Mouse (Mus musculus) layer of hippocampus, adult 11-12 months (tissue): Measurements from ENCODE around the gene E2f4.
"Not testable (repeated sequence)": the region's sequence is repeated elsewhere in the genome, so short reads cannot be mapped to it uniquely, and the experiment has no call there.

Experiments used
- DNase-seq: peaks from one replicate; pipeline ENCODE4 v3.0.0; 2022; ENCODE audit warnings: low spot score

E2f4 gene

DNA sequence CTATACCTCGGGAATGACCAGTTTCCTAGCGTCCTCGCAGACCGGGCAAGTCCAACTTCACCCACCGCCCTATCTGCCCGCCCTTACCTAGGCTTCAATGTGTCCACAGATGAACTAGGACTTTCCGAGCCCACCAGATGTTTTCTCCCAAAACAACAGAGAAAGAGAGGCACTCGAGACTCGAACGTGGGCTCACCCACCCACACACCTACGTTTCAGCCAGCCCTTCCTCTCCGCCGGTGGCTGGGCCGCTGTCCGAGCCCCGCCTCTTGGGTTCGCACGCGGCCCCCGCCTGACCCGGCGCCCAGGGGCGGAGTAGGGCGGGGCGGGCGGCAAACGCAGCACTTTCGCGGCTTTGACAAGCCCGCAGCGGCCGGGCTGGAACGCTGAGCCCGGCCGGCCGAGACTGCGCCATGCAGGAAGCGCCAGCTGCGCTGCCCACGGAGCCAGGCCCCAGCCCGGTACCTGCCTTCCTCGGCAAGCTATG, 28.0 kb upstream of the E2f4 start, which contains the start of gene Hsf4:
Gene Hsf4 (plus strand): TSS at position 341 of the 487 bp plus-strand sequence.
- peak; percentile 48 for DNase-seq

DNA sequence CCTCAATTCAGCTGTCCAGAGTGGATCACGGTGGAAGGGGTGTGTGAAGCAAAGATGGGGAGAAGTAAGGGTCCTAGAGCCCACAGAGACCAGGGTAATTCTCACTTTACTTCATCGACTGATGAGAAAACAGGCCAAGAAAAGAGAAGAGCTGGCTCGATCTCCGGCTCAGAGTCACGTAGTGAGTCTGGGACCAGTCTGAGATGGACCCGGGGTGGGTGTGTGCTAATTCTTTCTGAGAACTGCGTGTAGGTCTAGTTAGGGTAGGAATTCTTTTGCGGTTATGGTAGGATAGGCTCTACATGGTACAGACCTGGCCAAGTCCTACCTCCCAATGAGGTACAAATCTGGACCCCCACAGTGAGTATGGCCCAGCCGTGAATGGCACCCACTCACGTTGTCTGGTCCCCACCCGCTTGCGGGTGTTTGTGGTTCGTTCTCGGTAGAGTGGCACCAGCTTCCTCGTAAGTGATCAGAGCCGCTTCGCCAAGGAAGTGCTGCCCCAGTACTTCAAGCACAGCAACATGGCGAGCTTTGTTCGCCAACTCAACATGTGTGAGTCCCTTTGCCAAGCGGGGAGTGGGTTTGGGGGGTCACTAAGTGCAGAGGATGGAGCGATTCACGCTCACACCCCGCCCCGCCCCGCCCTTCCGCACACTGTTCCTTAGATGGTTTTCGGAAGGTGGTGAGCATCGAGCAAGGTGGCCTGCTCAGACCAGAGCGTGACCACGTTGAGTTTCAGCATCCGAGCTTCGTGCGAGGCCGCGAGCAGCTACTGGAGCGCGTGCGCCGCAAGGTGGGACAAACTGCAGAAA, 27.2 kb upstream of the E2f4 start:
- DNase-seq: no peak

DNA sequence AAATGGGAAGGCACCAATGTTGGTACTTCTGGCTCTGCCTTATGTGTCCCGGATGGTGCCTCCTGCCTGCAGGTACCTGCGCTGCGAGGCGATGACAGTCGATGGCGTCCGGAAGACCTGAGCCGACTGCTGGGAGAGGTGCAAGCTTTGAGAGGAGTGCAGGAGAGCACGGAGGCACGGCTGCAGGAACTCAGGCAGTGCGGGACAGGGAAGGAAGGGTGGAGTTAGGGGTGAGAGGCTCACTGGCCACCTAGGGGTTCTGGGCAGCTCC, 26.6 kb upstream of the E2f4 start:
- DNase-seq: no peak

DNA sequence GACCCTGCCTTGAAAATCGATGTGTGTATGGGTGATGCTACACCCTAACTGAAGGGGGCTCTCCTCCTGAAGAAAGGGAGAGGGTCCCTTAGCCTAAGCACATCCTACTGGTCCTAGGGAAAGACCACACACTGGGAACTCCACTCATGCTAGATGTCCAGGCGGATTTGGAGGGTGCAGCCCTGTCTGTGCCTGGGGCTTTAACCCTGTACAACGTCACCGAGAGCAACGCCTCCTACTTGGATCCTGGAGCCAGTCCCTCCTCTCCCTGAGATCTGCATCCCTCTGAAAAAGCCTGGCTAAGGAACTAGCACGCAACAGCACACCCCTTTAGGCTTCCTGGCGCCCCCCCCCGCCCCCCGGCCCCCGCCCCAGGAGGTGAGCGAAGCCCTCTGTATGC, 22.1 kb upstream of the E2f4 start:
- DNase-seq: no peak

DNA sequence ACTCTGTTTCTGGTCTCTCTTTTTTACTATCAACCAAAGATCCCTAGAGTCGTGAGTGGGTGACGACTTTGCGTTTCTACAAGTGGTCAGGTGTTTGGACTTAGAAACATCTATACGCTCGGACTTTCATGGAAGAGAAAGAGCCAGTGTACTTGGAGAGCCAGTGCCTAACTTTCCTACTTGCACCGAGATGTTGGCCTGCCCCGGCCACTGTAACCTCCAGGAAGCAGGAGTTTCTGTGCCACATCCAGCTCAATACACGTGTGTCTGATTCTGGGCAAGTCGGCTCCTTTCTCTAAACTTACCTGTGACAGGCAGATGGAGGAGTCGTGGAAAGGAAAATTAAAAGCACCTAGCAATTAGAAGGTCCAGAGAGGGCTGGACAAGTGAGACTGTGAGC, 21.6 kb upstream of the E2f4 start, which contains the start of gene Nol3:
Gene Nol3 (plus strand): TSS at position 301 of the 400 bp plus-strand sequence.
- no peak for DNase-seq

DNA sequence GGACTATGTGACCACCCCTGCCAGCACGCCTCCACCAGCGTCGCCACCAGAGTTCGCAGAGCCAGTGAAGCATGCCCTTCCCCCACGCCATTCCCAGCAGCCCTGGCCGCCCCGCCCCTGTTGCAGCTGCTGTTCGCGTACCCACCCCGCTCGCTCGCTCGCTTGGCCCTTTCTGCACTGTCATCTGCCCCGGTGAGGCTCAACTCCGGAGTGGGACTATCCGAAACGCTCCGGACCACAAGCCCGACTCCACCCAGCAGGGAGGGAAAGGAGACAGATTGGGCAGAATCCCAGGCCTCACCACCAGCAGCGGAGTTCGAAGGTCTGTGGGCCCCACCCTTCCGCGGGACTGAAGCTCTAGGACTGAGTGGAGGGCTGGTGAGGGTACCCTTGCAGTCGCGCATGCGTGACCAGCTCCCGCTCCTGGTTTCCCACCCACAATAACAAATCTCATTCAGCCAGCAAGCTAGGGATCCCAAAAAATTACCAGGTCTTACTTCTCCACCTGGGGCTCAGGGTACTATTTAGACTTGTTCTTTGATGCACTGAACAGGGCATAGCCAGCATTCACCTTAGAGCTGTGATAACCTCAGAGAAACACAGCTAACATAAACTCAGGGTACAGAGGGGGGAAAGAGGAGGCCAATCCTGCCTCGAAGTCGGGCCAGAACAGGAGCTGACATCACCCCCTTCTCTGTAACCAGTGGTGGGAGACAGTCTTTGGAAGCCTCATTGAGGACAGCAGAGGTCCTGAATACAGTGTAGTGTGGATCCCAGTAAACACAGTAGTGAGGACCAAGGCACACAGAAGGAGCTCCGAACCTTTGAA, 21.0 kb upstream of the E2f4 start:
- no peak for DNase-seq

DNA sequence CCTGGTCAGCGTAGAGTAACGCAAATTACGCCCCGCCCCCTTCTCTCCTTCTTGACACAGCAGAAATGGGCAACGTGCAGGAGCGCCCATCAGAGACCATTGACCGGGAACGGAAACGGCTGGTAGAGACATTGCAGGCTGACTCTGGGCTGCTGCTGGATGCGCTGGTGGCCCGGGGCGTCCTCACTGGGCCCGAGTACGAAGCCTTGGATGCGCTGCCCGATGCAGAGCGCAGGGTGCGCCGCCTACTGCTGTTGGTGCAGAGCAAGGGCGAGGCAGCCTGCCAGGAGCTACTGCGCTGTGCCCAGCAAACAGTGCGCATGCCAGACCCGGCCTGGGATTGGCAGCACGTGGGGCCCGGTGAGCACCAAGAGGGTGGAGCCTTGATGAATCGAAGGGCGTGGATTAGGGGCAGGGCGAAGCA, 18.5 kb upstream of the E2f4 start:
- peak; percentile 89 for DNase-seq

DNA sequence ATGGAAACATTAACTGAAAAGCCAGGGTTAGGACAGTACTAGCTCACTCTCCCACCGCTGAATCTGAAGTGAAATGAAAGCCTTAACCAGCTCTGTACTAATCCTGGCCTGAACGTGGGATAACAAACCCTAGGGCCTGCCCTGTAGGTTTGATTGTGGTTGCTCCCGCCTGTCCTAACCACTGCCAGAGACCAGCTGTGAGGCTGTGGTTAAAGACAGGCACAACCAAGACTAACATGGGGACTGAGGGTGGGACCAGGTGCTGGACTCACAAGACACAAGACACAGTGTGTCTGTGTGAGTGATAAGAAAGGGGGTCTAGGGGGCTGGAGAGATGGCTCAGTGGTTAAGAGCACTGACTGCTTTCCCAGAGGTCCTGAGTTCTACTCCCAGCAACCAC, 16.9 kb upstream of the E2f4 start:
- DNase-seq: no peak

DNA sequence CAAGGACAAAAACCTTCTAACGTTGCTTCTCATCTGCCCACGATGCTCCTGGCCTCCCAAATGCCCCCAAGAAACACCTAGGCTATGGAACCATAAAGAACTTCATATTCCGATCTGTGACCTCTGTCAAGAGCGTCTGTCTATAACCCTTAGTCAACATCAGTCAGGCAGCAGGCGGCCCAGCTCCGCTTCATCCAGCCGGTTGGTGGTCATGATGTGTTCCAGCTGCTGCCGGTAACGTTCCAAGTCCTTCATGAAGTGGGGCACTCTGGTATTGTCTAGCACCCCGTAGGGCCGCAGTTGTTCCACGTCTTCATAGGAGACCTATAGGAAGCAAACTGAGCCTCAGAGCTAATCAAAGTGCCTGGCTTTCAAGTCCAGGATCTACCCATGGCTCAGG, 15.6 kb upstream of the E2f4 start:
- DNase-seq: no peak

DNA sequence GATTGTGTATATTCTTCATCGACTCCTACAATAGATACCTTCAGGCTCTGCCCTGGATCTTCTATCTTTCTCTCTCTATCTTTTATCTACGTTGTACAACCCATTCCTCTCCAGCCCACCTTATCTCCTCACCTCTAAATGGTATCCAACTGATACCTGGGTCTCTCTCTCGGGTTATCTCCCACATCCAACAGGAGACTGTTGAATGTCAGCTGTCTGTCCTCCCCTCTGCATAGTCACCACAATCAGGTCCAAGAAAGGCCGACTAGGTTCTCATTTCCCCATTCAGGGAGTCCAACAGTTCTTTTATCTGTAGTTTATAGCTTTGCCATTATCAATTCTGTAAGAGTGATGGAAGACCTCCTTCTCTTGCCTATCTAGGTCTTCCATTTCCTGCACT, 15.2 kb upstream of the E2f4 start:
- DNase-seq: no peak

DNA sequence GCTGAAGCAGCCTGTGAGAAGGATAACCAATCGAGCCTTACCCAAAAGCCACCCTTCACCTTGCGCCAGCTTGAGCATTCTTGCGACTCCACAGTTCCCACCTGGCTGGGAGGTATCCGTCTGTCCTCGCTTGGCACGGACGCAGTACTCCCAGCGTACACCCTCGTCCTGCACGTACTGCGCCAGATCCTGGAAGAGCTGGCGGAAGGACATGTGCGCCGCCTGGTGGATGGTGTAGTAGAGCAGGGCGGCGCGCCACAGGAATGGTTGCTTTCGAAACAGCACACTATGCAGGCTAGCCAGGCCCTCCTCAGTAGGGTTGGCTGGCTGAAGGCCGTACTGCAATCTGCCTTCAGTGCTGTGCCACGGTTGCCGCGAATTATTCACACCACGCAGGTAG, 14.4 kb upstream of the E2f4 start:
- DNase-seq: peak; percentile 50

DNA sequence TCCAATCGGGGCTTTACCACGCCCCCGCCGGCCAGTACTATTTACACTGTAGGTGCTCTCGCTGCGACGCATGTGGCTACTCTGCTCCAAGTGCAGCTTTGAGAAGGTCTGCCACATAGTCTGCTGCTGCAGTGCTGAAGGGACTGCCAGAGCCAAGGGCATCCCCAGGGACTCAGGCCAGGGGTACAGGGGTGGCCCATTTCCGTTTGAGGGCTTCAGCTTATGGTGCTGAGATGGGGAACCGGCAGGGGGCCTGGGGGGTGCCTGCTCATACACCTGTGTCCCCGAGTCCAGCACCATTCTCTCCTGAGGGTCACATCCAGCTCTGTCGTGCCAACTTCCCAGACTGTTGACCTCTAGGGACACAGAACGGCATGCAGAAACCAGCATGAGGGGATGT, 11.9 kb upstream of the E2f4 start:
- DNase-seq: no peak

DNA sequence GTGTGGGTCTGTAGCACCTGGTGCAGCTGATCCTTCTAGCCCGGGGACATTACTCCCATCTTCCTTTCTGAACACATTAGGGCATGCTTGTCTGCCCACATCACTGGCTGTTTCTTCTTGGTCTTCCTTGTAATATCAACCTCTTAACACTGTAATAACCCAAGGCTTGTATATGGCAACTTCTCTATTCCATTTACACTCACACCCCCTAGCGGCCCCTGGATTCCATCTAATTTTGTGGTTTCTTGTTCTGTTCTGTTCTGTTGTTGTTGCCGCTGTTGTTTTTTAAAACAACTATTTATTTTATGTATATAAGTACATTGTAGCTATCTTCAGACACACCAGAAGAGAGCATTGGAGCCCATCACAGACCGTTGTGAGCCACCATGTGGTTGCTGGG, 10.6 kb upstream of the E2f4 start:
- no peak for DNase-seq

DNA sequence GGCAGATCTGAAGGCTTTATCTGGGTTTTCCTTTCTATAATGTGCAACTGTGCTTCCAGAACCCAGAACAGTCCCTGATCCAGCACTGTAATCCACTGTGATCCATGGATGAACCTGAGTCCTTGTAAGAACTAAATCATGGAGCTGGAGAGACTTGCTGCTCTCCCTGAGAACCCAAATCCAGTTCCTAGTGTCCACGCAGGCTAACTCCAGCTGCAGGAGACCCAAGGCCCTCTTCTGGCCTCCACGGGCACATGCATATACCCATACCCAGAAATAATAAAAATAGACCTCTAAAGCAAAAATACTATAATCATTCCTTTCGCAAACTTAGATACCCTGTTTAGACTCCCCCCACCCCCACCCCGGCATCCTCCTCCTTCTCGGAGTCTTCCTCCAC, 9.2 kb upstream of the E2f4 start:
- DNase-seq: no peak

DNA sequence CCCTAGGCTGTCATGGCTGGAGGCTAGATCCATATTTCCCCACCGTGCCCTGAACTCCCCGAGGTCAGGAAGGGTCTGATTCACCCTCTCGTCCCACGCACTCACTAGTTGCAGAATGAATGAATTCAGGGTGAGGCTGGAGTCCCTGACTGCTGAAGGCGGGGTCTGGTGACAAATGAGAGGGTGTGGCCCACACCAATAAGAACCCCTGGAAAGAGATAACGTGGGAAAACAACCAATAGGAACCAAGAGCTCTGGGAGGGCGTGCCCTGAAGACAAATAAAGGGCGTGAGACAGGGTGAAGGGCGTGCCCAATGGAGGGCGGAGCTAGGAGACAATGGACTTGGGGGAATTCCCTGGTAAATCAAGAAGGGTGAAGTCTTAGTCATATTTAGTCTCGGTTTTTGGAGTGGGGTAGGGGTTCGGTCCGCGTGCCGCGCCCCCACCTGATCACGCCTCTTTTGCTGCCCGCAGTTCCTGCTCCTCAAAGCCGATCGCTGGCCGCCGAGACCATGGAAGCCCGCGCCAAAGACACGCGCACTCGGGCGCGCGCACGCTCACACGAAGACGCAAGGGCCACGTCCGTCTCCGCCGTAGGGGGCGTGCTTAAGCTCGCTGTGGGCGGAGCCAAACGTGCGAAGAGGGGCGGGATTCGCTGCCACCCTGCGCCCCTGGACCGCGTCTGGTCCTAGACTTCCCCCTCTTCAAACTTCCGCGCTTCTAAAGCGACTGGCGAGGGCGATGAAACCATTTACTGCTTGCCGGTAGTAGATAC, 8.3 kb upstream of the E2f4 start:
- DNase-seq: peak; percentile 96

DNA sequence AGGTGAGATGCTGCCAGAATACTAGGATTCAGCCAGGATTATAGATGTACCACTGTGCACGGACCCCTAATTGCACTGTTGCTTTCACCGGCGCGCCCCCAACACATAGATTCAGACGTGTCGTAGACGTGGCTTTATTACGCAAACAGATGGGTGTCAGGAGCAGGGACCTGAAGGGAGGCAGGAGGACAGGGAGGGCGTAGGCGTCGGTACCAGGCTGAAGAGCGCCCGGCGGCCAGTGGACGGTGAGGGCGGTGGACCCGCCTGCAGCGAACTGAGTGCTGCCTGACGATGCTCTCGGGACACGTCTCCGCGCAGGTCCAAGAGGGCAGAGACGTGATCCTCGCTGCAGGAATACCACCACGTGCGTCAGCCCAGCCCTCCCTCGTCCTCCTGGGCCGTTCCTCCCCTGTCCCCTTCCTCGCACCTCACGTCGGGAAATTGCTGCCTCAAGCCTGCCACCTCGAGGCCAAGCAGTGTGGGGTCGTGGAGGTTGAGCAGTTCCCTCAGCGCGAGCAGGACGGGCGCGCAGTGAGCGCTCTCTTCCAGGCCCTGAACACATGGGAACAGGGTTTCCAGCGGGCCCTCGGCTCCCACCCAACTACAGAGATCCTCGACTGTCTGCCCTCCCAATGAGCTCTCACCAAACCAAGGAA, 7.5 kb upstream of the E2f4 start, which contains the start of gene 4931428F04Rik:
Gene 4931428F04Rik (minus strand): TSS at position 60 of the 656 bp plus-strand sequence.
- peak; percentile 45 for DNase-seq

DNA sequence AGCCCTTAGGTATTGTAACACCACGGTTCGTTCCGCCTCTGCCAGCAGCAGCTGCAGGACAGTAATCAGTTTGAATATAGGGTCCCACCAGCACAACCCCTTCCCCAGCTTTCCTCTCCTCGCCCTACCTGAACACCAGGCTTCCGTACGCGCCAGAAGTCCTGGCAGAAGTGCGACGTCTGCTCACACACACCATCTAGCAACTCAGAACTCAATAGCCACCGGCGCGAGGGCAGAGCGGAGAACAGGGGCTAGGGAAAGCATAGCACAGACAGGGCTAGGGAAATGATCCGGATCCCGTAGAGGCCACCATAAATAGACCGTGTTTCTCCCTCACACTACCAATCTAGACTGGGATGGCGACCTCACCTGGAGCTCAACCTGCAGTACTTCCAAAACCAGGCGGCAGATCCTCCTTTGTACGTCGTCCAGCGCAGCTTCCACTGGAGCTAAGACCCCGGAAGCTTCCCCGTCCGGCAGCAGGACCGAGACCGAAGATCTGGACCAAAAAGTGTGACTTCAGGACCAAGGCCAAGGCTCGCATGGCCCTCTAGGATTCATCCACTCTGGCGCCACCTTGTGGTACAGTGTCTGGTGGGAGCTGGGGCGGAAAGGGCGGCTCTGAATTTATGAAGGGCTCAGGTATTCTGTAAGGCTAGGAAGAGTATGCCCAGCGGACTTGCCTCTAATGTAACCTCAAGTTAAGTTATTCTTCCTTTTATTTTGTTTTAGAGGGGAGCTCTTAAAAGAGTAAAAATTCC, 6.7 kb upstream of the E2f4 start:
- peak; percentile 86 for DNase-seq

DNA sequence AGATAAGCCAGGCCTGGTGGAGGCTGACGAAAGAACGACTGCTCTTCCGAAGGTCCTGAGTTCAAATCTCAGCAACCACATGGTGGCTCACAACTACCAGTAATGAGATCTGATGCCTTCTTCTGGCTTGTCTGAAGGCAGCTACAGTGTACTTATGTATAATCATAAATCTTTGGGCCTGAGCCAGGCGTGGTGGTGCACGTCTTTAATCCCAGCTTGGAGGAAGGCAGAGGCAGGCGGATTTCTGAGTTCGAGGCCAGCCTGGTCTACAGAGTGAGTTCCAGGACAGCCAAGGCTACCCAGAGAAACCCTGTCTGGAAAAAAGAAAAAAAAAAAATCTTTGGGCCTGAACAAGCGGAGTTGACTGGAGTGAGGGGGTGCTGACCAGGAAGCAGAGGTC, 6.1 kb upstream of the E2f4 start:
- not testable (repeated sequence) for DNase-seq

DNA sequence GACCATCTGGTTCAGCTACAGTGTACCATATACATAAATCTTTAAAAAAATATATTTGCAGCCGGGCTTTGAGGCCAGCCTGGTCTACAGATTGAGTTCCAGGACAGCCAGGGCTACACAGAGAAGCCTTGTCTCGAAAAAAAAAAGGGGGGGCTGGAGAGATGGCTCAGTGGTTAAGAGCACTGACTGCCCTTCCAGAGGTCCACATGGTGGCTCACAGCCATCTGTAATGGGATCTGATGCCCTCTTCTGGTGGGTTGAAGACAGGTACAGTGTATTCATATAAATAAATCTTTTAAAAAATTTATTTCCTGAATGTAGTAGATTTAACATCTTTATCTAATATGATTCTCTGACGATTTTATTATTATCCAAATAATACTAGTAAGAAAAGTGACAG, 5.7 kb upstream of the E2f4 start:
- DNase-seq: not testable (repeated sequence)

DNA sequence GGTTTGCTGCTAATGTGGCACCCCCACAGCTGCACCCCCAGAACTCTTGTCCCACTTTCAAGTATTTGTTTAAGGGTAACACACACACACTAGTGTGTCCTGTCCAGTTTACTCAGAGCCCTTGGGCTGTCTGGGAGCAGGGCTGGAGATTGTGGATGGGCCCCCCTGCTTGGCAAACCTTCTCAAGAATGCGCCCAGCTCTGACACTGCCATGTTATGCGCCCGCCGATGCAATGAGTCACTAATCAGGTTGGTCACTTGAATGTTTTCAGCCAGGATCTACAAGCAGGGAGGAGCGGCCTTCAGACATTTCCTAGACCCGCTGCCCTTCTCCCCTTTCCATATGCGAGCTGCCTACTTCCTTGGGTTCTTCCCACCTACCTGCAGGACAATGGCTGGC, 5.0 kb upstream of the E2f4 start:
- DNase-seq: no peak

DNA sequence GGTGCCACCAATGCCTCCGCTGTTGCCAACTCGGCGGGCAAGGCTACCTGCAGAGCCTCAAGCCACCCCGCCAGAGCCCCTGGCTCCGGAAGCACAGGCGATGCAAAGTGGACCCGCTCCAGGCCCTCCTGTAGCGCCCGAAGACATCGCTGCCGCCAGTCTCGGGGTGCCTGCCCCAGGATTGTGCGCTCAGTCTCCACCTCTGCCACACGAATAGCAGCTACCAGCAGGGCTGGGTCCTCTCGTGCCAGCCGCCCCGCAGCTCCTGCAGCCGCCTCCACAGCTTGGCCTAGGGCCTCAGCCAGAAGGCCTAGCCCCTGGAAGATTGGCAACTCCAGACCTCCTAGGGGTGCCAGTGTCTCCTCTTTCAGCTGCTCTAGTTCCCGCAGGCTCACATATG, 4.1 kb upstream of the E2f4 start:
- DNase-seq: no peak
